Mouse (Mus musculus): ENCODE measurements at regions not wholly inside any gene's neighbourhood (a gene's known extent, or its start where the extent isn't known, plus 50 kb on each side); places are given as distances from the start of the nearest gene placed in this dataset.

DNA sequence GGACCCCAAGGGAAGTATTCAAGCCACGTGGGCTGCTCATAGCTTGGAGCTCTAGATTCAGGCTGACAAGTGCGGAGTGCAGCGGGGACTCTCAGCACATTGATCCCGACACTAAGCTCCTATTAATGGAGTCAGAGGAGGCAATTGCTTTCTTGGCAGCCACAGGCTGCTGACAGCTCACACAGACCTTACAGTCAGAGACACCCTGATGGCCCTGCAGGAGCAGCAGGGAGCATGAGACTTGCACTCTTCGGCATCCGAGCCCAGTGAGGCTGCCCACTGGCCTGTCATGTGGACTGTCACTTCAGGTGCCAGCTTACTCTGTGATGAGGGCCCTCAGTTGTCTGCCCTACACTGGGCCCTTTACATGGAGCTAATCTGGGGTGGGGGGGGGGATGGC lies 176.5 kb upstream of the Nlrp1b start:
- POLR2A ChIA-PET: no interaction called here
- CTCF ChIA-PET: interaction anchor here in 1 of 4 experiments (0.6 kb wide), 1 partner anchor 57 kb away, joined by 3 read pairs; no protein-coding TSS in a partner anchor

DNA sequence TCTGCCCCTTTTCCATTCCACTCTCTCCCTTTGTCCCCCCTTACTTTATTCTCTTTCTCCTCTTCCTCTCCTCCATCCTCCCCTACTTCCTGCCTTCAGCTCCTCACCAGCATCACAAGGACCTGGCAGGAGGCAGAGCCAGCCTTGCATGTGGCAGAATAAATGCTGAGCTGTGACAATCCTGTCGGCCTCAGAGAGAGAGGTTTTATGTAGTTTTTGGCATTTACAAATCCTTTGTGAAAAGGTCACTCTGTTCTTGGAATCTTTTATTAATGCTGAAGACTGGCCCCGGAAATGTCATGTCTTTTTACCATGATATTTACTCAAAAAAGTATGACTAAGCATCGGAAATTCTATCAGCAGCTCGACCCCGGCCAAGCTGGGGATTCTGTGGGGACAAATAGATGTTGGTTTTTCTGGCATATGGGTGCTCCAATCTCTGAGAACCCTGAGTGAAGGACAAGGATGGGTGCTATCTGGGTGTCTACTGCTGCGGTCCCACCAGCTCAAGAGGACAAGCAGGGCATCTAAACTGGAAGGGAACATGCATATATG lies 178.8 kb upstream of the Nlrp1b start:
- POLR2A ChIA-PET: no interaction called here
- CTCF ChIA-PET: interaction anchor here in 2 of 4 experiments (0.7 kb wide), 2 partner anchors 19 to 328 kb away, joined by 3 to 10 read pairs; no protein-coding TSS in a partner anchor

DNA sequence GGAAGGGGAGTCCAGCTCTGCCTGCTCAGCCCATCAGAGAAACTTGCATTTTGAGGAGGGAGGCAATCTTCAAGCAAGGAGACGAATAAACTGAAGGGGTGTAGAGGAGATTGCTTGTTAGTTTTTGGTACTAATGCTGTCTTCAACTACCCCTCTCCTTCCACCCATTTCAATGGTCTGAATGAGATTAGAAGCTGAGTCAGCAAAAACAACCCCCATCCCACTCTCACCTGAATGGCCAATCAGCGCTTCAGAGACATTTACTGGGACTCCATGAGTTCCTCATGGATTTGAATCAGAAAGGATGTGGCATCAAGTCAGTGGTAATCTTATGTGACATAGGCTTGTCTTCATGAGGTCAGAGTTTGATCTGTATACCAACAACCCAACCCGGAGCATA lies 180.0 kb upstream of the Nlrp1b start:
- ChIA-PET CTCF (interaction anchor here in 1 of 4 experiments (0.6 kb wide), 1 partner anchor 785 kb away, joined by 3 read pairs; no protein-coding TSS in a partner anchor), POLR2A (no interaction called here)

DNA sequence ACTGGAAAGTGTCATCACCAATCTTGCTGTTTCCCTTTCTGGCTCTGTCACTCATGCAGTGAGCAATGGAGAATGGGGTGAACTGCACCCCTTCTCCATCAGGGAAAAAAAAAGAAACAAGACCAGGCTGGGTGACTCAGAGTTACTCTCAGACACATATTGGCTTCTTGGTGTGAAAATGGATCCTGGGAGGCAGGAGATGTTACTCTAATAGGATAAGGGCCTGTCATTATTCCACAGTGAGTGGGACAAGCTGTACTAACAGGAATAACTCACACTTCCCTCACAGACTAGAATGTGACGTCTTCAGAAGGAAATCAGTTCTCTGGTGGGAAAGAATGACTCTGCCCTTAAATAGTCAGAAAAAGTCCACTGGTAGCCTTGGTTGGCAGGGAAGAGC lies 181.4 kb upstream of the Nlrp1b start:
- ChIA-PET CTCF (no interaction called here), POLR2A (no interaction called here)

DNA sequence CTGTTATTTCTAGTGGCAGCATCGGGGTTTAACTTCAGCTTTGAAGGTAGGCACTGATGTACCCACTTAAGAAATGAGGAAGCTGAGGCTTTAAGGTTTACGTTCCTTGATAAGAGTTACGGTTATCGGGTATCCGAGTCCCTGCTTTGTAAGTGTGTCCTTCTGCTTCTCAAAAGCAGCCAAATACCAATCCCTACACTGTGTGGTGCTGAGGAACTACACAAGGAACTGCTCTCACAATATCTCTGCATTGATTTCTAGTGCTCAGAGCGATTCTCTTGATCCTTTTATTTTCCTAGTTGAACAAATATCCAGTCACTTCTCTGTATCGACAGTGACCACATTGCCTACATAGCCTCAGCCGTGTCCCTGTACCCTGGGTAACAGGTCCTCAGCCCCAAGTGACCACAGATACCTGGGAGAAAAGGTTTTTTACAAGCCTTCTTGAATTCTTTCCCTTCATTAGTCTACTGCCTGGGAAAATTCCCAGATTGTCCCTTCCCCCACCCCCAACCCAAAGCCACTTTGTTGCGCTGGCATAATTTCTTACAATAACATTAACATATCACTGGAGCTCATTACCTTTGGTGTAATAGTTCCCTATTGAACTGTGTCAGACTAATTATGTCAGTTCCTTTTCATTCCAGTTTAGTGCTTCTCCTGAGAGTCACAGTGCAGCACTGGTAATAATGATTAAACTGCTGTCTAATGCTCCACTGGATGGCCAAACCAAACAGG lies 184.0 kb upstream of the Nlrp1b start:
- POLR2A ChIA-PET: interaction anchor here in 1 of 4 experiments (1.0 to 2.4 kb wide), 4 partner anchors 9 to 88 kb away, joined by 3 to 8 read pairs (median 4); no protein-coding TSS in a partner anchor

DNA sequence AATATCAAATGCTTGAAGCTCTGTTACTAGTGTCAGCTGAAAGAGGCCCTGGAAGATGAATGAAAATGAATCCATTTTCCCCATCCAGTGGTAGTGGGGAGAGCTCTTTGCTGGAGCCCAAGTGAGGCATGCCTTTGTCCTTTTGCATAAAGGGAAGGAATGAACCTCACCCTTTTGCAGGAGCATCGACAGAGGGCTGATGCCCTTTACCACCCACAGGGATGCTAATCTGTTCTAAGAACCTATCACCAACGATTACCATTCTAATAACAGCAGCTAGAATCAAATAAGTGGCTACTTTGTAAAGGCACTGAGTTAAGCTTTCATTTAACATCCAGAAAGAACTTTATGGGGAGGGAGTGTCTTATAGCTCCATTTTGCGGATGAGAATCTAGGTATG lies 184.9 kb upstream of the Nlrp1b start:
- ChIA-PET POLR2A (interaction anchor here in 1 of 4 experiments (0.5 to 2.4 kb wide), 6 partner anchors 9 to 490 kb away, joined by 3 to 8 read pairs (median 4); no protein-coding TSS in a partner anchor), CTCF (interaction anchor here in 2 of 4 experiments (0.5 to 1.2 kb wide), 2 partner anchors 15 to 87 kb away, joined by 3 to 4 read pairs; no protein-coding TSS in a partner anchor)

More for the DNA sequence above, 184.0 kb upstream of the Nlrp1b start:
- CTCF ChIA-PET: interaction anchor here in 1 of 4 experiments (1.2 kb wide), 1 partner anchor 88 kb away, joined by 3 read pairs; no protein-coding TSS in a partner anchor

DNA sequence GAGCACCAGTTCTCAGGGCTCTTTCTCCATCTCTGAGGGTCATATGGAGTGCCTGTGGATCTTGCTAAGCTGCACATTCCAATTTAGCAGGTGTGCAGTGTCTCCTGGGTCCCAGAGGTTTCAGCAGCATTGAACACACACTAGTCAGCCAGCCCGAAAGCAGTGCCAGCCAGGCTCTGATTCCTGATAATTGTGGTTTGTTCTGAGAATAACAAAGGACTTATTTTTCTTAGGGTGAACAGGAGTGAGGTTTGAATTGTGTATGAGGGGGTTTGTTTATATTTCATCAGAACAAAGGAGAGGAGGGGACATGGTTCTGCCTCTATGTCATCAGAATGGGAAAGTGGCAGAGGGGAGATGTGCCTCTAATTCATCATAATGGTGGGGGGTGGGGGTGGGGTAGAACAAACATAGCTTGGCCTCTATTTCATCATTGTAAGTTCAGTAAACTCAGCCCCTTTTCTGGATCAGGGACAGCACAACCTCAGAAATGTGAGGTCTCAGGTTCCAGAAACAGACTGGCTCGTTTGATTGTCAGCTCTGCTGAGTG lies 191.8 kb upstream of the Nlrp1b start:
- CTCF ChIA-PET: no interaction called here
- POLR2A ChIA-PET: no interaction called here

DNA sequence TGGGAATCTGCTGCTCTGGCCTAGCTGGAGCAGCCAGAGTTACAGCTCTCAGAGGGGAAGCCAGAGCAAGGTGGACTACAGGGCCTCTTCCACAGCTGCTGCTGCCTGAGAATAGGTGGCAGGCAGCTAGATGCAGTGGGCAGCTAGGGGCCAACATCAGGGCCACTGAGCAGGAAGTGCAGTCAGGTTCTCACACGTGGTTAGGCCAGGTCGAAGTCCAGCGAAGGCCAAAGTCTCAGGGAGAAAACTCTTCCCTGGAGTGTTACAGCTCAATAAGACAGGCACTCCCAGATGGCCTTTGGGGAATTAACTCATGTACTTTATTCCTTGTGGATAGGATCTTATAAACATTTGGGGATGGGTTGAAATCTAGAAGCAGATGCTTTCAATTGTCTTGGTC lies 192.7 kb upstream of the Nlrp1b start:
- POLR2A ChIA-PET: no interaction called here
- CTCF ChIA-PET: no interaction called here

DNA sequence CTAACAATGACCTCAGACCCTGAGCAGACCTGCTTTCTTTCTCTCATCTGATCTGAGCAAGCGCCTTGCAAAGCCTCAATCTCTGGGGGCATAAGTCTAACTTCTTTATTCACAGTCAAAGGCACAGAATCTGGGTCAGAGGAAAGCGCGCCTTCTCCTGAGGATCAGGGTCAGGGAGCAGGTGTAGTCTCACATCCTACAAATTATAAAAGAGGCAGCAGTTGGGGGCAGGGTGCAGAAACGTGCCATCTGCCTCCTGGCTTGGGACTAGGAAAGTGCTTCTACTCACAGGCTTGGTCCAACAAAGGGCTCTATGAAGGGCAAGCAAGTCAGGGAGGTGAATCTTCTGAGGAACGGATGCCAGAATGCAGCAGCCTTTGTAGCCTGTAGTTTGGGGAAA lies 194.3 kb upstream of the Nlrp1b start:
- POLR2A ChIA-PET: no interaction called here
- CTCF ChIA-PET: interaction anchor here in 1 of 4 experiments (0.6 kb wide), 1 partner anchor 55 kb away, joined by 4 read pairs; no protein-coding TSS in a partner anchor

DNA sequence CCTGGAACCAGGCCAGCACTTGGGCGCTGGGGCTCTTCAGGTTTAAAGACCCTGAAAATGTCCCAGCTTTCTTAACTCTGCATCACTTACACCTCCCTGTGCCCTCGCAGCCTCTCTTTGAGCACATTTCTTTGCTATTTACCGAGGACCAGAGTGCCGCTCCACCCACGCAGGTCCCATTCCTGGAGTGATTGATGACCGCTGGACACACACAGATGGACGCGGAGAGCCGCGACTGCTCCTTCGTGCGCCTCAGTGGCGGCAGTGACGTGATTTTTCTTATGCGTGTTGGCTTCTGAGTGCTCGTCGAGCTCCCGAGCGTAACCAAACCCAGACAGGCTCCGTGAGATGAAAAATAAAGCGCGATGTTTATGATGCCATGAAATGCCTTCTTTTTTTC lies 199.2 kb upstream of the Nlrp1b start:
- CTCF ChIA-PET: interaction anchor here in 1 of 4 experiments (0.6 kb wide), 1 partner anchor 14 kb away, joined by 4 read pairs; no protein-coding TSS in a partner anchor
- POLR2A ChIA-PET: no interaction called here

DNA sequence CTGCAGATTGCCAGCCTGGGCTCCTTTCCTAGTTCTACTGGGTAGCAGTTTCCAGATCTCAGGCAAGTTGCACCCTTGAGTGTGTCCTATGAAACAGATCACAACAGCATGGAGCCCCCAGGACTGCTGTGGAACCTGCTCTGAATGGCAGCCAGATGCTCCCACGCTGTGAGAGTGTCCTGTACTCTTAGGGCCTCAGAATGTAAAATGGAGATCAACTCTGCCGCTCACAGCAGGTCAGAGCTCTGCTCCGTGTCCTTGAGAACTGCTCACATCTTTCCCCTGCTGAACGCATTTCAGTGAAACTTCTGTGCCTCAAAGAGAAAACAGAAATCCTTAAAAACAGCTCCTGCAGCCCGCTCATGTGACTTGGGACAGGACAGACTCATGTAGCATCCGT lies 203.7 kb upstream of the Nlrp1b start:
- POLR2A ChIA-PET: interaction anchor here in 1 of 4 experiments (1.2 kb wide), 1 partner anchor 19 kb away, joined by 3 read pairs; no protein-coding TSS in a partner anchor
- CTCF ChIA-PET: no interaction called here

DNA sequence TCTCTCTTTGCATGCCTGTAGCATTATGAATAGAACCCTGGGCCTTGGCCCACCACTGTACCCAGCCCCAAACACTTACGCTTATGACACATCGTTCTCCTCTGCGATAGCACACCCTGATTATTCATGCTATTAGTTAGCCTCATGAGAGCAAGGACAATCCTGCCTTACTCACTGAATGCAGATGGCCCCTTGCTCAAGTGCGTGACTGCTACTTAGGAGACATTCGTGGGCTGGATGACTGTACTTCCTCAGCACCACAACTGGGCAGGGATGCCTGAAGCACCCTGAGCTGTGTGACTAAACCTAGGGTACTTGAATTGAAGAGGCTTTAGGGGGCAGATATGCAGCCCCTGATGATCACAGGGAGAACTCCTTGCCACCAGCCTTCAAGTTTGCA lies 204.4 kb upstream of the Nlrp1b start:
- ChIA-PET CTCF (no interaction called here), POLR2A (interaction anchor here in 1 of 4 experiments (1.2 kb wide), 1 partner anchor 20 kb away, joined by 3 read pairs; no protein-coding TSS in a partner anchor)

DNA sequence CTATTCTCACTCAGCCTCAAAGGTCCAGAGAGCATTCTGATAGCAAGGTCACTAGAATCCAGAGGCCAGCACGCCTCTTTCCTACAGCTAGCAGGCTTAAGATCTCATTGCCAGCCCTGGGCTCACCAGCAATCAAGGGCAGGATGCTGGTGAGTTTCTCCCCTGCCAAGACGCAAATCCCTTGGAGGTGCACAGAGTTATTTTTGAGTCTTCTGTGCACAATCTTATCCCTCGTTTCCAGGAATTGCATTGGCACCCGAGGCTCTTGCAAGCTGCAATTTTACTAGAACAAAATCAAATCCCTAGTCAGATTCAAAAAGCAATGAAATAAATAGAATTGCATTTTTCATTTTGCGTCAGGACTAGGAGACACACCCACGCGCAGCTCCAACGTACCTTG lies 205.2 kb upstream of the Nlrp1b start:
- ChIA-PET CTCF (no interaction called here), POLR2A (interaction anchor here in 1 of 4 experiments (0.8 kb wide), 1 partner anchor 25 kb away, joined by 3 read pairs; no protein-coding TSS in a partner anchor)

DNA sequence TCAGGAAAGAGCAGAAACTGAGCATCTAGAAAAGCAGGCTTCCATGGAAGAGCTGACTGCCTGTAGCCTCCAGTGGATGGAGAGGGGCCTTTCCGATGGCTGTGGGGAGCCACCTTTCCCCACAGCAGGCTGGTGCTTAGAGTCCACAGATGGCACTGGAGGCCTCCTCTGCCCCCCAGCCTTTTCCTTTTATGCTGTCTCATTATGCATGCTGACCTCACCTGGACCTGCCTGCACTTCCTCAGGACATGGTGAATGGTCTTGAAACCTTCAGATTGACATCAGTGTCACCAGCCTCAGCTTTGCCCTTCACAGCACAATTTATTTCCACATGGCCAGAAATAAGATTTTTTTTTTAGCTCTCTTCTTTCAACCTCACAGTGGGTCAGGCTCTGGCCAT lies 205.8 kb upstream of the Nlrp1b start:
- CTCF ChIA-PET: no interaction called here
- POLR2A ChIA-PET: interaction anchor here in 1 of 4 experiments (0.8 kb wide), 1 partner anchor 24 kb away, joined by 3 read pairs; no protein-coding TSS in a partner anchor

DNA sequence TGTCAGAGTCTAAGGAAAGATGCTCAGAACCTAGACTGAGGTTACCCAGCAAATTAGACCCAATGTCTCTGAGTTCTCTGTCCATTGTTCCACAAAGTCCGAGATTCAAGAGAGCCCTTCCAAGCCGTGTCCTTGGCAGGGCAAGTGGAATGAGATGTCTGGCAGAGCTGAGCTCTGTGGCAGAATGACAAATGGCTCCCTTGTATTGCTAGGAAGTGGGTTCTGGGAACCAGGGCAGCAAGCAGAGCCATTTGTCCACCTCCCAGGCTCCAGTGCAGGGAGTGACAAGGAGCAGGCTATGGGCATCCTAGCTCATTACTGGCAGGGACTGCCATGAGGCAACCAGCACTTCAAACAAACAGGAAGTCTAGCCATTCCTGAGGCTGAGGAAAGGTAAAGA lies 206.3 kb upstream of the Nlrp1b start:
- CTCF ChIA-PET: no interaction called here
- POLR2A ChIA-PET: interaction anchor here in 1 of 4 experiments (0.8 kb wide), 1 partner anchor 24 kb away, joined by 3 read pairs; no protein-coding TSS in a partner anchor

DNA sequence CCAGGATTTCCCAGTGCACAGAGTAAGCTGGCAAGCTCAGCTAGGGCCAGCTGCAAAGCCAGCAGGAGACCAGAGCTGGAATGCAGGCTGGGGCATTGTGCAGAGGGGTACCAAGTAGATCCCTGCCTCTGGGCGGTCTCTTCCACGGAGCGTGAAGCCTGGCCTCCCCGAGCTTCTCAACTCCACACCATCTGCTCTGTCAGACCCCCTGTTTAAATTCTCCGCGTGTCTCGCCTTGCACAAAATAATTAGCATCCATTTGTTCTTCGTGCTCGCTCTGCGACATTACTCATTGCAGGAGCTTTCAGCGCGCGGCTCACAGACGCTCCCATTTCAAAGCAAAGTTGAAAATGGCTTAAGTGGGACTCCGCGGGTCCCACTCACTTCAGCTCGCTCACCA lies 209.3 kb upstream of the Nlrp1b start:
- ChIA-PET POLR2A (no interaction called here), CTCF (no interaction called here)

DNA sequence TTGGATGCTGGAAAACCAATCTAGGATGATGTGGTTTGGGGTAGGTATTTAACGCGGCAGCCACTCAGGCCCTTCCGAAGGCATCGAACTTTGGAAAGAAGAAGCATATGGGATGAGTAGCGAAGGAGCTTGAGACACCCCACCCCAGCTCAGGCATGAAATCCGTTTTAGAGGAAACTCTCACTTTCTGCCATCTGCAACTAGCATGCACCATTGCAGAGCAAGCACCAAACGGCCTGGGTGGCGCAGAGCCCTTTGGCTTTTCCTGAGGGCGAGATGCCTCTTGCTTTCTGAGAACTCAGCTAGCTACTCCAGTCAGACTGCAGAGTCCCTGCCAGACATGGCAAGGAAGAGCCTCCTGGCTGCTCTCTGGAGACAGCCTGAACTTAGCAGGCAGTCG lies 209.9 kb upstream of the Nlrp1b start:
- CTCF ChIA-PET: no interaction called here
- POLR2A ChIA-PET: no interaction called here

DNA sequence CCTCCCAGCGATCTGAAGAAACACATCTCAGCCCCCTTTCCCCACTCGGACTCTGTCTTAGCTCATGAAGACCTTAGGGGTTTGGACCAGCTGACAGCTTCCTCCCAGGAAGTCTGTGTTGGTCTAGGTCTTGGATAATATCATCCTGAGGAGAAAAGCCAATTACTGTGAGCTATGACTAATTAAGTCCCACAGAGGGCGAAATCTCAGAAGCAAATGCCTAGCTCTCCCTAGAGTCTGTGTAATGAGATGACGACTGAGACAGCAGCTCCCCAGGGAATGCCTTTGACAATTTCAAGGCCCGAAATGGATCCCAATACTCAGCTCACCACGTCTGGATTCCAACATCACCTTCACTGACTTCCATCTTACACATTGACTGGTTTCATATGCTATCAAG lies 213.5 kb upstream of the Nlrp1b start:
- CTCF ChIA-PET: no interaction called here
- POLR2A ChIA-PET: no interaction called here

DNA sequence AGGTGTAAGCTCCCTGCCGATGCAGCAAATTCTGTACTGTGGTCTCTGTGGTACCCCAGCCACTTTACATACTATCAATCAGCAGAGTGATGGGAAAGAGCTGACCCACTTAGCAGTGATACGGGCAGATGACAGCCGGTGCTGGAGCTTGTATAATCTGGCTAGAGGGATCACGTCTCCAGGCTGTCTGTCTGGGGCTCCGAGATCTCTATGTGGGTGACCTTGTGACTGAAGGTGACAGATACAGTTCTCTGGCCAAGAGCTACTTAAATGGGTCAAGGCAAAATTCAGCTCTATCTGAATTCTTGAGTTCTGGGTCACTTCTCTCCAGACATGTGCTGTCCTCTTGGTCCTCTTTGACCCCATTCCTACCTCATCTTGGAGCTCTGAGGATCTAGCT lies 216.1 kb upstream of the Nlrp1b start:
- POLR2A ChIA-PET: interaction anchor here in 1 of 4 experiments (0.7 kb wide), 1 partner anchor 14 kb away, joined by 3 read pairs; no protein-coding TSS in a partner anchor
- CTCF ChIA-PET: interaction anchor here in 1 of 4 experiments (0.6 kb wide), 1 partner anchor 563 kb away, joined by 3 read pairs; no protein-coding TSS in a partner anchor
